Mouse (Mus musculus): ENCODE measurements around the gene Tenm3.
A peak's percentile ranks its signal among the peaks of the same experiment; 100 is the strongest.

The Tenm3 gene

DNA sequence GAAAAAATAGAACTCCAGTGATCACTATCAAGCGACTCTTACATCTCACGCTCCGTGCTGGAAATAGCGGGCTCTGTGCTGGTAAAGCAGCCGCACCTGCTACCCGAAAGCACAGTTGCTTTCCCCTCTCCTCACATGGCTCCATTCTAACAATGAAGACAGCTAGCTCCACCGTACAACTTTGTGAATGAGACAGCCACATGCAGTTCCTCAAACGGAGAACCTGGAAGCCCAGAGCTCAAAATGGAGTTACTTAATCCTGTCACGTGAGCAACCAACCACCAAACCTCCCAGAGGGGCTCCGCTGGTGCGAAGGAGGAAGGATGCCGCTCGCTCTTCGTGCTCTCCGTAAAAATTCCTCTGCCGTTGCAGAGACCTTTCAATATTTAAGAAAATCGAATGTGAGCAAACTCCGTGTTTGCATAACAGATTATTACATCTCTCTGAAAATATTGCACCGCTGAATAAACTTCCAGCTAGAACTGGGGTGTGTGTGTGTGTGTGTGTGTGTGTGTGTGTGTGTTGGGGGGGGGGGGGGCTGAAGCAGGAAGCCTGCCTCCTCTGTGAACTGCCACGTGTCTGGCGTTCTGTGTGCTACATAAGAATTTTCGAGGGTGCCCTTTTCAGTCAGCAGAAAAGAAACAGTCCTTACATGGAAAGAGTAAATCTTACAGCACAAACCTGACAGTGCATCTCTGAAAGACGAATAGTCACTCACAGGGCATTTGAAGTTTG, 103.4 kb downstream of the Tenm3 start:
- peak; percentile 18 for DNase-seq

DNA sequence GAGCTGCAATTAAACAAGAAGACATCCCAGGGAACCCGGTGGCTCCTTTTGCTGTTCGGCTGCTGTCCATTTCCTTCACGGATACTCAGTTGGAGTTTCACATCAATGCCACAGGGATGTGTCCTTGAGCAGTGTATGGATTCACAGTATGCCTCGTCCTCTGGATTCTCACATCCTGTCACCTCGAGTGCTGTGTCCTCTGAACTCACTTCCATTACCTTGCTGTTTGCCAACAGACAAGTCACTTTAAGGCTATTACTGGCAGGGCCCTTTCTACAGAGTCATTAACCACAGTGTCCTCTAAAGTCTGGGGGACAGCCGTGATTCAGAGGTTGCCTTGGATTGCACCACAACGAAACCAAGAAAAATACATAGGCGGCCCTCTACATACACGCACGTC, 110.0 kb downstream of the Tenm3 start:
- DNase-seq = no peak

DNA sequence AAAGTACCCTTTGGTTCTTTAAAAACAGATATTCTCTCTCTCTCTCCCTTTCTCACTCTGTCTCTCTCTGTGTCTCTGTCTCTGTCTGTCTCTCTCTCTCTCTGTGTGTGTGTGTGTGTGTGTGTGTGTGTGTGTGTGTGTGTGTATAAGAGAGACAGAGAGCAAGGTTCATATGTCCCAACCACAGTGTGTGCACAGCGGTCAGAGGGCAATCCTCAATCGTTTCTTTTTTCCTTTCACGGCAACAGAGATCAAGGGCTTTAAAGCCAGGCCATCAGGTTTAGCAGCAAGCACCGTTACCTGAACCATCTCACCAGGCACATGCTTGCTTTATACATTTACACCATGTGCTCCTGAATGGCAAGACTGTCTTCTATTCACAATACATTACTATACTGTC, 110.7 kb downstream of the Tenm3 start:
- no peak for DNase-seq

DNA sequence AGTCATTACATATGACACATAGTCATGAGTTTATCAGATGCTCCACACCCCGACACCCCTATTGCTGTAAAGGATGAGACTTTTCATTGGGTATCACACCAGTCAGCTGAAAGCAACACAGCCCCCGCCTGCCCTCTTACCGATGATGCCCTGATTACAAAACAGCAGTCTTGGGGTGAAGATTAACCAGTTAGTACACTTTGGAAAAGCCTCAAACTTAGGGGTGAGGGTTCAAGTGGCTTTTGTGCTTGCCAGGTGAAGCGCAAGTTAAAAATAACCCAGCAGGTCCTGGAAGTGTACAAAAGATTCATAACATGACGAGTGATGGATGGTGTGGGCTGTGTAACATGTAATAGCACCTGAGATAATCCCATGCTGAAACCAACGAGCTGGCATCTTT, 113.0 kb downstream of the Tenm3 start:
- DNase-seq = no peak

DNA sequence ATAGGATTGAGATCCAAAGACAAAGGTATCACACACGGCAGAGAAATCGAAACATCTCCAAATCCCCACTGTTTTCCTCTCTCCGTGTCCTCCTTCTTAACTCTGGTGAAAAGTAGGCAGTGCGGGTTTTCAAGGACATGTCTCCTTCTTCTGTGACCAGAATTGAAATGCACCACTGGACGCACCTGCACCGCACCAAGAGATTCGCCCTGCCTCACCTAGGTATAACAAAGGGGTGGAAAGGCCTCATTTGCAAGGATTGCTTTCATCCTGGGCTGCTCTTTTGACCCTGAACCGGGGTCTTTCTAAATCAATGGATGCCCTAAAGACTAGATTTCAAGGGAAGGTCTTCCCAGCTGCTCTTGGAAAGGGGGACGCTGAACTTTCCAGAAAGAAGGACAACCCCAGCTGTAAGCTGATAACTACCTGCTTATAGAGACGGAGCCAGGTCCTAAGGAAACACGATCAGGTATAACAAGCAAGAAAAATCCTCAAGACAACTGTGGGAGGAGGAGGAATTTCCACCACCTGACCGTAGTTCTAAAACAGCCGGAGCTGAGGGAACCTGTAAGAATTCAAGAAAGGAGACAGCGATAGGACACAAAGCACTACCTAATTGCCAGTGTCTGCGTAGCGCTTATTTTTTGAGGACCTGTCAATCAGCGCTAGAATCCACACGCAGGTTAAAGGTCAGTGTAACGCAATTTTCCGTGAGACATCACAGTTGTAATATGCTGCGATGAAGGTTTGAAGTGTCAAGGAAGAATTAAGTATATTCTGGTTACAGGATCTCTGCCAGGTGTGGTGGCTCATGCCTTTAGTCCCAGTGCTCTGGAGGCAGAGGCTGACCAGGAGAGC, 114.7 kb downstream of the Tenm3 start:
- no peak for DNase-seq

DNA sequence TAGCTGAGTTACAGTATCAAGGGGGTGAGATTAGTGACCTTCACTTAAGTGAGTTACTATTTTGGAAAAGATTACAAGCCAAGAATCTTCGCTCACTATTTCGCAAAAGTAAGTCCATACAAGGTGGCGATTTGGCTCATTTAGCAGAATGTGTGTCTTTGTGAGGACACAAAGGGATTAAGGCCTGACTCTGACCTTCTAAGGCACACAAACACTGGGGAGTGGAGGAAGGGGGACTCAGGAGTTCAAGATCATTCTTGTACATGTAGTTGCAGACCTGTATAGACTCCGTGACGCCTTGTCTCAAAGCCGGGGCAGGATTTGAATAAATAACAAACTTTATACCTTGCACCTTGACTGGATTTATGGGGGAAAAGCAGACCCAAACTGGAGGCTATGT, 115.7 kb downstream of the Tenm3 start:
- no peak for DNase-seq

DNA sequence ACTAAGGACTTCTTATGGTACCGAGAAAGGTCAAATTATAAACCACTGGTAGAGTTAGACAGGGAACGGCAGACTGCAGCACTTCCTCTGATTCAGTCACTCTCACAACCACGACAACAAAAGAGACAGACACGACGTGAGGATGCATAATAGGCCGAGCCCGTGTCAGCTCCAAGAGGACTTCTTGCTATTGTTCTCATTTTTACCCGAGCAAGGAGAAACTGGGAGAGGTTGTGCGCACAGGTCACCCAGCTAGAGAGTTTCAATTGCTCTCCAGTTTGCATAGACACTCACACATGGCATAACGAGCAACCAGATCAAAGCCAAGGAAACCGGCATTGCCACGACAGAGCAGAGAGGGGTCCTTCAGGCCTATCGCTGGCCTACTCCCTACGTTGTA, 121.0 kb downstream of the Tenm3 start:
- no peak for DNase-seq

DNA sequence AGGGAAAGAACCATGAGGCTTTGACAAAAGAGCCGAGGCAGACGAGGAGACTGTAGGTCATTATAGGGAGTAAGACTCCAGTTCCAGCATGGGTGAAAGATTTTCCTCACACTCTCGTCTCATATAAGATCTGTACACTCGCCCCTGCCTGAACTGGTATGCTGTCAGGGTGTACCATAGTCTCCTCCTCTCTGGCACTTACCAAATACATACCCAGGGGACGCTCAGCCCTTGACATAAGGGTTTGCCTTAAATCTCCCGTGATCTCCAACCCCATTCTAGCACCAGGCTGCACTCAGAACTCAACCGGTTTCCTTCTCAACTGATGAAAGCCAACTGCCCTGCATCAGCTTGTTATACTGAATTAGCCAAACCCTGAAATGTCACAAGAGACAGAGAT, 121.4 kb downstream of the Tenm3 start:
- no peak for DNase-seq

DNA sequence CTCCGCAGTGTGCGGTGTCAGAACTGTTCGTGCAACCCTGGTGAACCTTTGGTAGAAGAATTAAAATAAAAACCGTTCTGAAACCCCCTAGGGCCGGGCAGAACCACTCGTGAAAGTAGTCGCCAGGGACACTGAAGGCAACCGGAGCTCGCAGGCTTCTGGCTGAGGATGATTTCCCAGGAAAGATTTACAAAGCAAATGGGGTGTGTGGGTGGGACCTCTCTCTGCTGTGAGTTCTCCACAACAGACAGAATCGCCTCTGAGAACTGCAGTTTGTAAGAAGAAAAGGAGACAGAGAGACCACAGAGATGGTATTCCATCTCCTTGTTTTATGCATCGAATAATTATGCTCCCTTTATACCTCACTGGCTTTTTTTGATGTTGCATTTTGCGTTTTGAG, 122.4 kb downstream of the Tenm3 start:
- DNase-seq = no peak

DNA sequence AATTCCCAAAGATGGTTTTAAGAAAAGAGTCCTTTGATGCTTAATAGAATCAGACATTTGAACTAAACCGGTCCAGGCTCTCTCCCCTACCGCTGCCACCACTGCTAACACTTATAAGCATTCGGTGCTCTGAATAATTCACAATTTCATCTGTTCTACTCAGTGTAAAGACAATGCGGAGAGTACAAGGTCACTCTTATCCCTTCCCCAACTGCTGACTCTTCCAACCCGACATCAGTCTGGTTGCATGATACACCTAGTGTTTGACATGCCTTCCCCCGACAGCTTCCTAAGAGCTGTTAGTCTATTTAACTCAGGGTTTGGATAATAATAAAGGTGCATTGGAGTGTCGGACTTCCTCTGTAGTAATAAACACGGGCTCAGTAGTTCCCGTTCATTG, 128.1 kb downstream of the Tenm3 start:
- DNase-seq = no peak

DNA sequence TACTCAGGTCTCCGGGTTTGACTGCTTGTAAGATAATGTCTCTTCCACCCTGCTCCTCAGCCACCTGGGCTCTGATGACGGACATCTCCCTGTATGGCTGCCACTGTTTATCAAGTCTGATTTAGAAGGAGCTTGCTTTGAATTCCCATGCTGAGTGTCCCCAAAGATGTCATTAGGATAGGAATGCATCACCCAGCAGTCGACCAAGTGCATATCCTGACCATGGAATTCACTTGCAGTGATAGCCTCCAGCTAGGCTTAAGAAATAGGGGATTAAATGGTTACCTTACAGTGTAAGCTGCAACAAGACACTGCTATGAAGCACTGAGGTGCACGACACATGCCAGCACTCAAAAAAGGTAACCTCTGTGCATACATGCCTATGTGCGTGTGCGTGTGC, 137.1 kb downstream of the Tenm3 start:
- DNase-seq = no peak

DNA sequence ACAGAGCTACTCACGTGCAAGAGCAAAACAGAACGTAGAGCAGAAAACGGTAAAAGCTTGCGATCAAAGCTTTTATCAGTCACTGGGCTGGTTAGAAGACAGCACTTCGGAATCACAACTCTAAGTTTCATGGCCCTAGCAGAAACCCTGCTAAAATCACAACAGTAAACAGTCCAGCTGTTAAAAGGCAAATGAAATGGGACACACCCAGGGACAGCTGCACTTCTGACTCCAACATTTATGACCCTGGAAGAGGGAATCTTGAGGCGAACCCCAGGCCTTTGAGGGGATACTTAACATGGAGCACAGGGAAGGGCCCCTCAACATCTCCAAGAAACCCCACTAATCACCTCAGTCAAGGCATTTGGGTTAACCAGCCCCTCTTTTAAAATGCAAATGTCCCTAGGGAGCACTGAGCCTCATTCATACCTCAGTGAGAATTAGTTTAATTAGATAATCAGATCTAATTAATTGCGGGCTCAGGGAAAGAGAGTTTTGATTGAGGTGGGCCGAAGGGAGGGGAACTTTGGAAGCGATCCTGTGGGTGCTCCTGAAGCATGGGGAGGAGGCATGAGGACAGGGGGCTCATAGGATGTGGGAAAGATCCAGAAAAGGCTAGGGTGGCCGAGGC, 138.8 kb downstream of the Tenm3 start:
- no peak for DNase-seq

DNA sequence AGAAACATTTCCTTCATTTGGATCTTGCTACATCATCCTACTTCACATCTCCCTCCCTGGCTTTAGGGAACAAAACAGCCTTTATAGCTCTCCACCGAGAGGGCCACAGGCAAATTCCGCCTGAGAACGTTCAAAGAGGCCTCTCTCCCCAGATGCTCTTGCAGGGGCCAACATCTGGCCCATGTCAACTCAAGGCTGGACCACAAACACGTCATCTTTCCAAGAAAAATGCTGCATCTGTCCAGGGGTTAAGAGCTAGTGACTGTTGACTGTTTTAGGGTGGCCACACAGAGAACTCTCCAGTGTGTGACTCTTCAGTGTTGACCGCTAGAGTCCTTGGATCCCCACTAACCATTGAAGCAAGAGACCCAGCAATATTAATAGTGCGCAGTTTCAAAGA, 139.3 kb downstream of the Tenm3 start:
- DNase-seq = no peak

DNA sequence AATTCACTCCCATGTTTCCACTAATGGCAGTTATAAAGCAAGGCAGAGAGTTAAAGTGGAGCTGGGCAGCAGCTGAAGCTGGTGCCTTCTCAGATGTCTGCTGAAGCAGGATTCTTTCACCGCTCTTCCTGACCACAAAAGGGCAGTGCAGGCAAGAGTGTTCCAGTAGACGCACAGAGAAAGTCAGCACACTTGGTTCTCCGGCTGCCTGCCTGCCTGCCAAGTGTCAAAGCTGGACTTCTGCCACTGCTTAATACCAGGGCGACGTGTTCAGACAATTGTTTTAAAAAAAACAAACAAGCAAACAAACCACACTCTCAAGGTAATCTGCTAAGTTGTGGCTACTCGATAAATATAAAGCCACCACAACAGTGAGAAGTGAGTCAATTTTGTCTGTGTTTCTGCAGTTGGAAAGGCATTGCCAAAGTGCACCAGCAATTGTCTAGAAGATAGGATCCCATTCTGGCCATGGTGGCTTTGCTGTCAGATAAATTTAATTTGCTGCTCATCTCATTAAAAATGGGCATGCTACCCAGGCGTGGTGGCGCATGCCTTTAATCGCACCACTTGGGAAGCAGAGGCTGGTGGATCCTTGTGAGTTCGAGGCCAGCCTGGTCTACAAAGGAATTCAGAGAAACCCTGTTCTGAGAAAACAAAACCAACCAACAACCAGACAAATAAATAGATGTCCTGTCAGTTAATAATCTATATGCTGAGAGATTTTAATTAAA, 152.9 kb downstream of the Tenm3 start:
- DNase-seq = peak; percentile 10

DNA sequence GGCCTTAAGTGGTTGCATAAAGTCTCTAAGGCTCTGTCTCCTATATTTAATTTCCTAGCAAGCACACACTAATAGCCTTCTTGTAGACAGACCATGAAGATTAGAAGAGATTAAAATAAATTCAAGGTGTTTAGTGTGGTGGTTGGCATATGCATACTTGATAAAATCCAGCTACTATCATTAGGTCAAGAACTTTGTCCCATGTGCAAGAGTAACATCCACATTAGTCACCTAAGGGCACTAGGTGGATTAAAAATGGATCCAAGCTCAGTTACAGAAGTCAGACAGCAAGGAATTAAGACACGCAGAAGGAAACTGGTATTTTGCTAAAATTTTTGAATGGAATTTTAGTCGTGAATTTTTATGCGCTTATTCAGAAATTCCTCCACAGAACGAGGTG, 155.0 kb downstream of the Tenm3 start:
- DNase-seq = no peak

DNA sequence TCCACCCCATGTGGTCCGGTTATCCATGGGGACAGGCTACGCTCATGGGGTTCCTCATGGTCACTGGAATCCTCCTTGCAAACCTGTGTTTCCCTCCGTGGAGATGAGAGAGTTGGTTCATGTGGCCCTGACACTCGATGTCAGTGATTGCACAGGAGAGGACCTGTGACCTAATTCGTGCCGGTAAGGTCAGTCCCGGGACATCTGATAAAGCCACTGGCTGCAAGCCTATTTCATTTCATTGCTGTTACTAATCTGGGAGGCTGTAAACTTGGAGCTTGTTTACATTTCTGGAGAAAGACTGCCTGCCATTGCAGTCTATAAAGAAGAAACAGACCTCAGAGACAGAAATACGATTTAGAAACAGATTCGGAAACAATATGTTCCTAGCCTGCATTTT, 155.6 kb downstream of the Tenm3 start:
- no peak for DNase-seq

DNA sequence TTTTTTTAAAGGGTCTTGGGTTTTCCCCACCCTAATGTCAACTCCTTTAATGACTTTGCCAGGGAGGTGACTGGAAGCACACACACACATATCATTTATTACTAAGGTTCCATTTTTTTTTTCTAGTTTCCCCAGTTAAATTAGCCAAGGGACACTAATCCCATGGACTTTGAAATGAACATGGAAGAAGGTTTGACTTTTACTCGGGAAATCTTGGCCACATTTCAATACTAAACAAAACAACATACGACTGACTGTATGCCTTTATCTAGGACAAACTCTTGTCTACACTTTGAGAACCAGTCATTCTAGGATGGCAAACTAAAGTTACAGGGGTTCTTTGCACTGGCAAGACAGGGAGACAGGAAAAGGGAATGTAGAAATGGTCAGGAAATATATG, 170.3 kb downstream of the Tenm3 start:
- DNase-seq = no peak

DNA sequence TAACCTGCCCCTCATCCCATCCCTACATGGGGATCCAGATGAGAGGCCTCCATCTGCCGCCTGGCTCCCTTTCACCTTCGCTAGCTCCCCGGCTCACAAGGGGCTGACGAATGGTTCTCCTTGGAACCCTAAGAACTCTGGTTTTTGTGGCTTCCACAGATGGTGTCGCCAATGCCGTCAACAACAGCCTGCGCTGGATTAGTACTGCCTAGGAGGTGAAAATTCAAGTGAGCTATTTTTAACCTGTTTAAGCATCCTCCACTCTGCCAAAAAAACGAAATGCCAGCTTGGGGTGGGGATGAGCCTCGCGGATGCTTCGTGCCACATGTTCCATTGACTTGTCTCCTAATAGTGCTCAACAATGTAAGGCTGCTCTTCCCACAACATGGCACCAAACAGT, 171.3 kb downstream of the Tenm3 start:
- DNase-seq = no peak

DNA sequence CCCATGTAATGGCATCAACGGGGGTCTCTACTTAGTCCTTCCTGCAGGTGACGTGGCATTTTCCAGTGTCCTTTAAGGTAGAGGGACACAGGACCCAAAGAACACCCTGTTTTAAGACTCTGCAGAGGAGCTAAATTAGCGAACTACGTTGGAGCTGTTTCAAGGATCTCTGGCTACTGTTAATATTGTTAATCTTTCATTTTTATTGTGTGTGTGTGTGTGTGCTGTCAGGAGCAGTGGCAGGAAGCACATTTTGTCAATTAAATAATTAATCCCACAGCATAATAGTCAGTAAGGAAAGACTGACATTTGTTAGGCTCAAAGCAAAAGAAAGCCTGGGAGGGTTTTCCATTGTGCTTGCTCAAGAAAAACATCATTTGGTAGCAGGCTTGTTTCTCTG, 172.4 kb downstream of the Tenm3 start:
- no peak for DNase-seq

DNA sequence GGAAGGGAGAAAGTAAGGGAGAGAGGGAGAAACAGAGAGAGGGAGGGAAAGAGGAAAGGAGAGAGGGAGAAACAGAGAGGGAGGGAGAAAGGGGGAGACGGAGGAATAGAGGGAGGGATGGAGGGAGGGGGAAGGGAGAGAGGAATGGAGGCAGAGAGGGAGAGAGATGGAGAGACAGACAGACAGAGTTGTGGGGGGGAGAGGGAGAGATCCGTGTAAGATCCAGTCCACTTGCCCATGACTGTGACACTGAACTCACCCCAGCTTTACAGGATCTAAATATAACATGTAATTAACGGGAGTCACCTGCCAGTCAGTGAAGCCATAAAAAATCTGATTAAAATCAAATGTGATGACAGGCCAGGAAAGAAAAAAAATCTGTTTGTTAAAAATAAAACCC, 172.9 kb downstream of the Tenm3 start:
- DNase-seq = no peak

DNA sequence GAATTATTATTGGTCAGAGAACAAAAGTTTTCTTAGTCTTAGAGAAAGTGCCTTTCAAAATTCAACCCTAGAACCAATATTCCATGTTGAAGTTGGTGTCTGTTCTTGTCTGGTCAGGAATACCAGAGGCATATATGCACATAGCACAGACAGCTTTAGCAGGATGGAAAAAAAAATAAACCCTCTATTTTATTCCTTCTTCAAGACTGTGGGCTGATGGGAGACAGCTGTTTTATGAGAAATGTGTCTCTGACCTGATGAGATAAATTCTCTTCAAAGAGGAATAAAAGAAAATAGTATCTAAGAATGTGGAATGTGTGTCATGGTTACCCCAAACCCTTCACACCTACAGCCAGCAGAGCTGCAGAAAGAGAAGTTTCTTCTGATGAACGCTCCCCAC, 173.4 kb downstream of the Tenm3 start:
- DNase-seq = no peak

DNA sequence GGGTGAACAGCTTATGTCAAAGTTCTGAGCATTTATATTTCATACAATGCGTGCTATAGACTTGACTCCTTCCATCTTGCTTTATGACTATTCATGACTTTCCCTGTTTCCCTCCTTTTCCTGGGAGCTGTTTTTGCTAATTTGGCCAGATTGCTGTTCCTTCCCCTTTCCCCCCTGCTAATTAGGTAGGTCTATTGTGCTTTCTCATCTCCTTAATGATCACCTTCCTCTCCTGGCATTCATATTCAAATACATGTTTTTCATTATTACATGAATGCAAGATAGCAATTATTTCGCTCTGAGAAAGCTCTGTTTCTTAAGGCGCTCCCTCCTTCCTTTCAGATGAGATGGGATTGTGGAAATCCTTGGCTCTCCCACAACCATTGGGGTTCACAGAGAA, 178.6 kb downstream of the Tenm3 start:
- DNase-seq = no peak

DNA sequence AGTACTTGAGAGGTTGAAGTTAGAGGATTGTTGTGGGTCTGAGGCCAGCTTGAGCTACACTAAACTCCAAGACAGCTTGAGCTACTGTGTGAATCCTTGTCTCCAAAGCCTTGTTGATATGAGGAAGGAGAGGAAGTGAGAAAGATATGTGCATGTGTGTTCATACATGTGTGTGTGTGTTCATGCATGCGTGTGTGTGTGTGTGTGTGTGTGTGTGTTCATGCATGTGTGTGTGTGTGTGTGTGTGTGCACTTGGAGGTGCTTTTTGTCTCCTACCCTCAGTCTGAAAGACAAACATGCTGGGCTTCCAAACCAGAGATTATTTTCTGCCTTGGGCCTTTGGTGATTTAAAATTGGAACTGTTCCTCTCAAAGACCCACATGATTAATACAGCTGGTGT, 184.5 kb downstream of the Tenm3 start:
- no peak for DNase-seq

Data from right cerebral cortex, postnatal 4 days (tissue).